Mouse (Mus musculus) neural tube, embryonic 15.5 days (tissue): ENCODE data around the gene Ncam1. TPM values are rescaled to one million over a fixed set of nuclear protein-coding genes. Genes with fewer than 3 reads are reported as not detected.

ENCODE experiments used
- ATAC-seq: fragments of 200-750 bp; cut with Nextera tagmentation; 2 replicates; pipeline ENCODE4 v1.8.0; 2017; ENCODE audit warnings: mild to moderate bottlenecking, moderate TSS enrichment, moderate library complexity; ENCODE audit not compliant: low FRiP score
- H3K27ac ChIP-seq: fragments of 300-500 bp; sonication (generic); replicated peaks from 2 replicates; pipeline ENCODE4 v1.5.1; 2015; ENCODE audit warnings: mild to moderate bottlenecking, inconsistent platforms
- H3K27me3 ChIP-seq: fragments of 300-500 bp; sonication (generic); replicated peaks from 2 replicates; pipeline ENCODE4 v1.6.1; 2015; ENCODE audit warnings: inconsistent platforms
- H3K36me3 ChIP-seq: fragments of 300-500 bp; sonication (generic); 2 replicates; pipeline ENCODE4 v1.6.1; 2015; ENCODE audit warnings: inconsistent platforms
- H3K4me1 ChIP-seq: fragments of 300-500 bp; sonication (generic); 2 replicates; pipeline ENCODE4 v1.6.1; 2015; ENCODE audit warnings: inconsistent platforms
- H3K4me2 ChIP-seq: fragments of 300-500 bp; sonication (generic); 2 replicates; pipeline ENCODE4 v1.6.1; 2015; ENCODE audit warnings: inconsistent platforms, mild to moderate bottlenecking, moderate library complexity
- H3K4me3 ChIP-seq: fragments of 300-500 bp; sonication (generic); replicated peaks from 2 replicates; pipeline ENCODE4 v1.5.1; 2015; ENCODE audit warnings: mild to moderate bottlenecking, inconsistent platforms
- H3K9ac ChIP-seq: fragments of 300-500 bp; sonication (generic); replicated peaks from 2 replicates; pipeline ENCODE4 v1.6.1; 2015; ENCODE audit warnings: mild to moderate bottlenecking, inconsistent platforms
- H3K9me3 ChIP-seq: fragments of 300-500 bp; sonication (generic); replicated peaks from 2 replicates; pipeline ENCODE4 v1.6.1; 2016; ENCODE audit warnings: inconsistent platforms
- WGBS: fragments of 180-500 bp; shearing (Covaris S2); methylation state at CpG from one replicate; pipeline ENCODE4 v1.1.7; 2015; ENCODE audit warnings: mixed read lengths; 5-methylcytosine and 5-hydroxymethylcytosine counted together
- polyA plus RNA-seq: library from polyadenylated mRNA; unstranded; fragments of >200 nt; fragmentation: Nextera tagmentation; extraction: Ambion mirVana; gene quantifications from 2 replicates; pipeline ENCODE4 v1.2.1, GENCODE M21; 2015

Ncam1 gene
- polyA plus RNA-seq, 1 experiment from 2014 or later, result 434 TPM

GRCm38 (mm10) chr9:49667066-49667465 lies 131.7 kb downstream of the Ncam1 start:
- Histone ChIP-seq H3K4me2 (no peak overlapping the region), H3K27ac (no peak overlapping the region), H3K9me3 (no peaks in the 10 kb centered on the region), H3K4me1 (peaks cover 18% of the 10 kb centered on the region), H3K9ac (no peak overlapping the region), H3K4me3 (no peak overlapping the region), H3K27me3 (no peaks in the 10 kb centered on the region), H3K36me3 (peaks cover 4% of the 10 kb centered on the region; the same call in 1 of the 2 replicates)
- ATAC-seq, result no peak

DNA sequence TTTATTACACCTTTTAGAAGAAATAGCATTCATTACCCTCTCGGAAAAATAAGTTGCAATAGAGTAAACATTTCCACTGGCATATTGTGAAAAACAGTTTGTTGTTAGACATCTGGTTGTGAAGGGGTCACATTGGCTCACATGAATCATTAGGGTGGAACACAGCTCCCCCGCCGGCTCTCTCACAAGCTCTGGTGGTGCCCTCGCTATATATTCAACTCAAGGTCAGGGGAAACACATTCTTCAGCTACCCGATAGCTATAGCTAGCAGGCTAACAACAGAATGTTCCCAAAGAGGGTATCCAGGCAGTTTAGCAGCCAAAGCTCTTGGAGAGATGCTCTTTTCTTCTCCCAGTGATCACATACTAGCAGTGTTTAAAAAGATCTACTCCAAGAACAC lies 133.4 kb downstream of the Ncam1 start:
- Histone ChIP-seq H3K4me1 (peaks cover 27% of the 10 kb centered on the region), H3K9ac (no peak overlapping the region), H3K4me2 (no peak overlapping the region), H3K27me3 (no peaks in the 10 kb centered on the region), H3K36me3 (peaks cover 4% of the 10 kb centered on the region; the same call in 1 of the 2 replicates), H3K9me3 (no peaks in the 10 kb centered on the region), H3K4me3 (no peak overlapping the region), H3K27ac (peak overlapping the region; percentile 56)
- no peak; the same call in 1 of the 2 replicates for ATAC-seq
- WGBS, result 11% methylated on average over 5 of the region's 5 CpGs

- H3K4me2 ChIP-seq, result no peak overlapping the region
- peaks cover 27% of the 10 kb centered on the region for H3K4me1 ChIP-seq
- peak overlapping the region; percentile 55 for H3K27ac ChIP-seq
- no peak for ATAC-seq
- H3K27me3 ChIP-seq, result no peaks in the 10 kb centered on the region
- 93% methylated on average over 8 of the region's 8 CpGs for WGBS
- no peak overlapping the region for H3K4me3 ChIP-seq
- H3K9ac ChIP-seq, result no peak overlapping the region
- peaks cover under 1% of the 10 kb centered on the region; the same call in 1 of the 2 replicates for H3K36me3 ChIP-seq
- H3K9me3 ChIP-seq, result no peaks in the 10 kb centered on the region
These were observed 134.8 kb downstream of the Ncam1 start for GRCm38 (mm10) chr9:49663927-49664320.

GRCm38 (mm10) chr9:49662958-49663926 lies 135.5 kb downstream of the Ncam1 start:
- Histone ChIP-seq H3K4me3 (no peak overlapping the region), H3K27ac (peak overlapping the region; percentile 55), H3K9me3 (no peaks in the 10 kb centered on the region), H3K27me3 (no peaks in the 10 kb centered on the region), H3K4me2 (no peak overlapping the region), H3K36me3 (no peaks in the 10 kb centered on the region), H3K9ac (no peak overlapping the region), H3K4me1 (peaks cover 31% of the 10 kb centered on the region)
- WGBS, result 77% methylated on average over 8 of the region's 8 CpGs
- peak; percentile 42; the same call in 1 of the 2 replicates for ATAC-seq

GRCm38 (mm10) chr9:49661480-49661879 lies 137.2 kb downstream of the Ncam1 start:
- ATAC-seq, result no peak
- Histone ChIP-seq H3K9ac (no peak overlapping the region), H3K27ac (no peak overlapping the region), H3K9me3 (no peaks in the 10 kb centered on the region), H3K36me3 (no peaks in the 10 kb centered on the region), H3K4me3 (no peak overlapping the region), H3K27me3 (no peaks in the 10 kb centered on the region), H3K4me1 (peaks cover 31% of the 10 kb centered on the region), H3K4me2 (no peak overlapping the region)
- 79% methylated on average over 2 of the region's 2 CpGs for WGBS

DNA sequence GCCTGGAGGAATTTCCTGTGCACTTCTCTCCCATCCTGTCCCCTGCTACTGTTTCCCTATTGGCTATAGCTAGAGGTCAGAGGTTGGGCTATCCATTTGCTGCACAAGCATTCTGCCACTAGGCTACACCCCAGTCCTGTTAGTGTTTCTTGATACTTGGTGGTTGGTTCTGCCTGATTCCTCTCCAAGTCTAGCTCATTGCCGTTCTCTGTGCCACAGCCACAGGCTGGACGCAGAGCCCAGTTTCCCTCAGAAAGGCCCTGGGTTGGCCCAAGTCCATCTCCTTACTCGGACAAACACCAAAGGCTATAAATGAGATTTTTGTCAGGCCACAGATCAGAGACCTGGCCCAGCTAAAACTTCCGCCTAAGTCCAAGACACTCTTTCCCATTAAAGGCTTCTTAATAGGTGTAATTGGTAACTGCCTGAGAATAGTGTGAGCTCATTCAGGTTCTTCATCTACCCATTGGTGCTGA lies 140.3 kb downstream of the Ncam1 start:
- no peaks in the 10 kb centered on the region for H3K36me3 ChIP-seq
- no peak for ATAC-seq
- H3K27me3 ChIP-seq, result no peaks in the 10 kb centered on the region
- no peak overlapping the region for H3K9ac ChIP-seq
- H3K4me1 ChIP-seq, result peaks cover 21% of the 10 kb centered on the region
- H3K27ac ChIP-seq, result peak overlapping the region; percentile 29
- WGBS, result 59% methylated on average over 4 of the region's 4 CpGs
- no peaks in the 10 kb centered on the region for H3K9me3 ChIP-seq
- no peak overlapping the region for H3K4me2 ChIP-seq
- no peak overlapping the region for H3K4me3 ChIP-seq

GRCm38 (mm10) chr9:49654470-49654869 lies 144.3 kb downstream of the Ncam1 start:
- ATAC-seq, result no peak
- Histone ChIP-seq H3K4me2 (no peak overlapping the region), H3K27me3 (no peaks in the 10 kb centered on the region), H3K4me3 (no peak overlapping the region), H3K36me3 (no peaks in the 10 kb centered on the region), H3K9me3 (no peaks in the 10 kb centered on the region), H3K27ac (no peak overlapping the region), H3K9ac (no peak overlapping the region), H3K4me1 (peaks cover 14% of the 10 kb centered on the region; the same call in 1 of the 2 replicates)
- WGBS, result 90% methylated on average over 3 of the region's 3 CpGs

- ATAC-seq, result no peak
- Histone ChIP-seq H3K27me3 (no peaks in the 10 kb centered on the region), H3K4me3 (no peak overlapping the region), H3K4me2 (no peak overlapping the region), H3K9ac (no peak overlapping the region), H3K4me1 (peaks cover 18% of the 10 kb centered on the region; the same call in 1 of the 2 replicates), H3K36me3 (no peaks in the 10 kb centered on the region), H3K9me3 (no peaks in the 10 kb centered on the region), H3K27ac (no peak overlapping the region)
- 59% methylated on average over 9 of the region's 9 CpGs for WGBS
These were observed 145.1 kb downstream of the Ncam1 start for GRCm38 (mm10) chr9:49653478-49654245.

- no peak overlapping the region for H3K27ac ChIP-seq
- H3K36me3 ChIP-seq, result no peaks in the 10 kb centered on the region
- no peak for ATAC-seq
- no peak overlapping the region for H3K4me2 ChIP-seq
- no peak overlapping the region for H3K9ac ChIP-seq
- H3K4me3 ChIP-seq, result no peak overlapping the region
- 93% methylated on average over 2 of the region's 2 CpGs for WGBS
- H3K4me1 ChIP-seq, result peaks cover 23% of the 10 kb centered on the region
- H3K9me3 ChIP-seq, result no peaks in the 10 kb centered on the region
- H3K27me3 ChIP-seq, result no peaks in the 10 kb centered on the region
These were observed 154.4 kb downstream of the Ncam1 start for GRCm38 (mm10) chr9:49644296-49644695.

- Histone ChIP-seq H3K4me3 (no peak overlapping the region), H3K27me3 (no peaks in the 10 kb centered on the region), H3K4me1 (peaks cover 49% of the 10 kb centered on the region), H3K36me3 (no peaks in the 10 kb centered on the region), H3K4me2 (no peak overlapping the region), H3K27ac (peak overlapping the region; percentile 7; the same call in 1 of the 2 replicates), H3K9me3 (no peaks in the 10 kb centered on the region), H3K9ac (no peak overlapping the region)
- ATAC-seq, result no peak
- WGBS, result 74% methylated on average over 3 of the region's 3 CpGs
These were observed 158.0 kb downstream of the Ncam1 start for GRCm38 (mm10) chr9:49640764-49641163.

GRCm38 (mm10) chr9:49640142-49640541 lies 158.6 kb downstream of the Ncam1 start:
- H3K9ac ChIP-seq, result no peak overlapping the region
- H3K27ac ChIP-seq, result peak overlapping the region; percentile 7; the same call in 1 of the 2 replicates
- ATAC-seq, result no peak; the same call in 1 of the 2 replicates
- H3K4me1 ChIP-seq, result peaks cover 52% of the 10 kb centered on the region
- H3K9me3 ChIP-seq, result no peaks in the 10 kb centered on the region
- H3K4me2 ChIP-seq, result no peak overlapping the region
- H3K4me3 ChIP-seq, result no peak overlapping the region
- WGBS, result 25% methylated on average over 8 of the region's 8 CpGs
- H3K27me3 ChIP-seq, result no peaks in the 10 kb centered on the region
- H3K36me3 ChIP-seq, result no peaks in the 10 kb centered on the region
